Comparison of ENCODE assay signal across 15 mouse cellular contexts in the genomic region with DNA sequence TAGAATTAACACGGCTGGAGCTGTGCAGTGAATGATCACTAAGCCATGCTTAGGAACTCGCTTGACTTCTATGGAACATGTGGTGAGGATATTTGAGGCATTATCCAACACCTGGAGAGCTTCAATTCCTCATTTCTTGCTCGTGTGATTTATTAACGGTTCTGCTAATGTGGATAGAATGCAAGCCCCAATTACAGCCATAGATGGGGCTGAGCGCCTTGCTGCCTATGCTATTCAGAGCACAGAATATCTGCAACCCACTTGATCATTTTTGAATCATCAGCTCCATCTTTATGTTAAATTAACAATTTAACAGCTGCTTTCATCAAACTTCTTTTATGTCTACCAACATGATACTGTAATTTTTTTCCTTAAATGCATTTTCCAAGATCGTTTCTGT.
"Had no signal": no experiment of that assay in that cellular context is flagged by ENCODE, and none has a peak within 500 bp of the region (broad histone marks: within the 10 kb centered on the region; RNA-seq: fewer than 3 reads in every experiment).

No protein-coding gene starts in this region.

- H3K4me1 ChIP-seq: liver, embryonic 13.5 days; lung, embryonic 15.5 days; megakaryocyte, embryonic 14.5 days; midbrain, embryonic 13.5 days; neural tube, embryonic 12.5 days had no signal

- H3K4me3 ChIP-seq: layer of hippocampus, adult 2 months; limb, embryonic 12.5 days; liver, embryonic 13.5 days; lung, embryonic 15.5 days; megakaryocyte, embryonic 14.5 days; midbrain, embryonic 13.5 days; neural tube, embryonic 12.5 days had no signal

- H3K36me3 ChIP-seq: limb, embryonic 12.5 days; liver, embryonic 13.5 days; lung, embryonic 15.5 days; midbrain, embryonic 13.5 days; neural tube, embryonic 12.5 days had no signal

- H3K27me3 ChIP-seq: limb, embryonic 12.5 days; liver, embryonic 13.5 days; lung, embryonic 15.5 days; megakaryocyte, embryonic 14.5 days; midbrain, embryonic 13.5 days; neural tube, embryonic 12.5 days had no signal

- ATAC-seq: liver, postnatal 0 days; midbrain, embryonic 13.5 days had no signal

- H3K9ac ChIP-seq: limb, embryonic 12.5 days; liver, embryonic 13.5 days; liver, postnatal 0 days; lung, embryonic 15.5 days; midbrain, embryonic 13.5 days; neural tube, embryonic 12.5 days had no signal

- H3K27ac ChIP-seq: layer of hippocampus, adult 2 months; limb, embryonic 12.5 days; liver, embryonic 13.5 days; lung, embryonic 15.5 days; macrophage; midbrain, embryonic 13.5 days; neural tube, embryonic 12.5 days; stomach, postnatal 0 days had no signal

- DNase-seq: kidney, postnatal 10 days; kidney, postnatal 4 days; liver; liver, embryonic 13.5 days; liver, postnatal 0 days; lung, postnatal 14 days; thymus, postnatal 4 days had no signal

- H3K9me3 ChIP-seq: limb, embryonic 12.5 days; liver, embryonic 13.5 days; lung, embryonic 15.5 days; megakaryocyte, embryonic 14.5 days; midbrain, embryonic 13.5 days; neural tube, embryonic 12.5 days had no signal

- H3K4me2 ChIP-seq: limb, embryonic 12.5 days; liver, embryonic 13.5 days; lung, embryonic 15.5 days; midbrain, embryonic 13.5 days; neural tube, embryonic 12.5 days had no signal
